Mouse (Mus musculus) MEL (cell line): Measurements from ENCODE around the gene Kdm5a.

Experiments
- BHLHE40 ChIP-seq: IDR thresholded peaks from 2 replicates; pipeline ENCODE4 v1.6.1; 2012; ENCODE audit warnings: low read depth, mild to moderate bottlenecking, inconsistent platforms, low read length, improper control_type of control experiment, borderline replicate concordance
- CHD2 ChIP-seq: IDR thresholded peaks from 2 replicates; pipeline ENCODE4 v1.6.1; 2011; ENCODE audit warnings: low read length, improper control_type of control experiment
- CTCF ChIP-seq, 3 experiments: IDR thresholded peaks in 2 of 3; conservative IDR thresholded peaks in 1 of 3; 2 replicates each; pipeline ENCODE4 v1.5.1; 2011 to 2012; ENCODE audit warnings: low read length in 3 of 3, low read depth in 2 of 3, mild to moderate bottlenecking in 2 of 3, improper control_type of control experiment in 1 of 3, inconsistent platforms in 1 of 3, mixed read lengths in 1 of 3, moderate library complexity in 1 of 3; ENCODE audit not compliant: control insufficient read depth in 1 of 3, insufficient read depth in 1 of 3, poor library complexity in 1 of 3, severe bottlenecking in 1 of 3
- ELF1 ChIP-seq: IDR thresholded peaks from 2 replicates; pipeline ENCODE4 v1.6.1; 2014; ENCODE audit warnings: low read depth, mild to moderate bottlenecking, inconsistent platforms, low read length, improper control_type of control experiment, moderate library complexity
- JUND ChIP-seq: IDR thresholded peaks from 2 replicates; pipeline ENCODE4 v1.6.1; 2011; ENCODE audit warnings: low read depth, mild to moderate bottlenecking, improper control_type of control experiment, low read length
- NRF1 ChIP-seq: IDR thresholded peaks from 2 replicates; pipeline ENCODE4 v1.6.1; 2014; ENCODE audit warnings: low read depth, mild to moderate bottlenecking, inconsistent platforms, low read length, improper control_type of control experiment, moderate library complexity; ENCODE audit not compliant: poor library complexity, insufficient read depth, severe bottlenecking
- POLR2A ChIP-seq, 2 experiments: IDR thresholded peaks; 2 replicates each; pipeline ENCODE4 v1.6.1; 2011 to 2012; ENCODE audit warnings: low read length in 2 of 2, mild to moderate bottlenecking in 2 of 2, control low read depth in 1 of 2, improper control_type of control experiment in 1 of 2, low read depth in 1 of 2, moderate library complexity in 1 of 2; ENCODE audit not compliant: control insufficient read depth in 1 of 2, insufficient read depth in 1 of 2, poor library complexity in 1 of 2
- POLR2AphosphoS2 ChIP-seq: IDR thresholded peaks from 2 replicates; pipeline ENCODE4 v1.6.1; 2011; ENCODE audit warnings: low read length, improper control_type of control experiment
- TCF12 ChIP-seq: IDR thresholded peaks from 2 replicates; pipeline ENCODE4 v1.6.1; 2014; ENCODE audit warnings: low read depth, mild to moderate bottlenecking, inconsistent platforms, low read length, improper control_type of control experiment, moderate library complexity
- ZKSCAN1 ChIP-seq: IDR thresholded peaks from 2 replicates; pipeline ENCODE4 v1.6.1; 2012; ENCODE audit warnings: low read depth, mild to moderate bottlenecking, inconsistent platforms, low read length, improper control_type of control experiment, moderate library complexity
- ZMIZ1 ChIP-seq: IDR thresholded peaks from 2 replicates; pipeline ENCODE4 v1.6.1; 2012; ENCODE audit warnings: low read depth, mild to moderate bottlenecking, inconsistent platforms, low read length, improper control_type of control experiment, moderate library complexity

DNA sequence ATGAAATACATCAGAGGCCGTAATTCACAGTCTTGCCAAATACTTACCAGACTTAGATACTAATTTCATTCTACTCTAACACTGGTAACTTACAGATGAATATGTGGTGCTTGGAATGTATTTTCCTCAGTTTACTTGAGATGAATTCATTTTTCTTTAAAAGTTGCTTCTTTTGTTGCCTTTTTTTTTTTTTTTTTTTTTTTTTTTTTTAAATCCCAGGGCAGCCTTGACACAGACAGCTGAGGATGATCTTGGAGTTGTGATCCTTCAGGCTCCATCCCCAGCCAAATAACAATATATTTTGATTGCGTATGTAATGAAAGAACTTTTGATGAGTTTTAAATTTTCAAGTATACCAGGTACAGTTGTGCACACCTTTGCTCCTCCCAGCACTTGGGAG, 1.8 kb upstream of the Kdm5a start:
- TF ChIP-seq CTCF (IDR thresholded peaks at IDR 0.05 in 2 of 3, conservative IDR thresholded peaks at IDR 0.05 in 1 of 3; ENCODE audit: control insufficient read depth in 1 of 3, insufficient read depth in 1 of 3, low read depth in 2 of 3, low read length in 3 of 3, poor library complexity in 1 of 3, severe bottlenecking in 1 of 3) (no peak), TCF12 (no peak), CHD2 (no peak), ZKSCAN1 (no peak), JUND (no peak), BHLHE40 (no peak), POLR2A (IDR thresholded peaks at IDR 0.05; ENCODE audit: control insufficient read depth in 1 of 2, insufficient read depth in 1 of 2, low read depth in 1 of 2, low read length in 2 of 2, poor library complexity in 1 of 2) (no peak), NRF1 (no peak), POLR2AphosphoS2 (no peak), ELF1 (no peak), ZMIZ1 (no peak)
